Mouse (Mus musculus) CH12.LX (cell line): ENCODE results near the gene Pcdh7.

Source experiments
- BHLHE40 ChIP-seq: IDR thresholded peaks from 2 replicates; pipeline ENCODE4 v1.6.1; 2011; ENCODE audit warnings: mild to moderate bottlenecking, low read depth, low read length, improper control_type of control experiment
- CHD2 ChIP-seq: IDR thresholded peaks from 2 replicates; pipeline ENCODE4 v1.6.1; 2011; ENCODE audit warnings: low read length, improper control_type of control experiment
- CTCF ChIP-seq, 2 experiments: IDR thresholded peaks in 1 of 2; conservative IDR thresholded peaks in 1 of 2; 2 replicates each; pipeline ENCODE4 v1.5.1; 2011 to 2012; ENCODE audit warnings: low read depth in 2 of 2, low read length in 2 of 2, improper control_type of control experiment in 1 of 2, inconsistent platforms in 1 of 2, mild to moderate bottlenecking in 1 of 2, moderate library complexity in 1 of 2
- E2F4 ChIP-seq: IDR thresholded peaks from 2 replicates; pipeline ENCODE4 v1.6.1; 2011; ENCODE audit warnings: low read depth, low read length, improper control_type of control experiment; ENCODE audit not compliant: insufficient replicate concordance
- EP300 ChIP-seq: IDR thresholded peaks from 2 replicates; pipeline ENCODE4 v1.6.1; 2011; ENCODE audit warnings: low read length, improper control_type of control experiment
- MAX ChIP-seq: IDR thresholded peaks from 2 replicates; pipeline ENCODE4 v1.6.1; 2011; ENCODE audit warnings: low read length, improper control_type of control experiment
- MYC ChIP-seq: IDR thresholded peaks from 2 replicates; pipeline ENCODE4 v1.6.1; 2011; ENCODE audit warnings: low read depth, mild to moderate bottlenecking, improper control_type of control experiment, low read length
- POLR2A ChIP-seq: IDR thresholded peaks from 2 replicates; pipeline ENCODE4 v1.6.1; 2011; ENCODE audit warnings: low read depth, mild to moderate bottlenecking, improper control_type of control experiment, low read length
- POLR2AphosphoS2 ChIP-seq: IDR thresholded peaks from 2 replicates; pipeline ENCODE4 v1.6.1; 2011; ENCODE audit warnings: low read depth, low read length, improper control_type of control experiment
- RAD21 ChIP-seq: IDR thresholded peaks from 2 replicates; pipeline ENCODE4 v1.6.1; 2011; ENCODE audit warnings: low read depth, mild to moderate bottlenecking, low read length, improper control_type of control experiment, moderate library complexity
- TBP ChIP-seq: conservative IDR thresholded peaks from 2 replicates; pipeline ENCODE4 v1.6.1; 2011; ENCODE audit warnings: low read depth, low read length, improper control_type of control experiment
- ZKSCAN1 ChIP-seq: IDR thresholded peaks from 2 replicates; pipeline ENCODE4 v1.6.1; 2012; ENCODE audit warnings: low read depth, inconsistent platforms, low read length, improper control_type of control experiment, borderline replicate concordance

DNA sequence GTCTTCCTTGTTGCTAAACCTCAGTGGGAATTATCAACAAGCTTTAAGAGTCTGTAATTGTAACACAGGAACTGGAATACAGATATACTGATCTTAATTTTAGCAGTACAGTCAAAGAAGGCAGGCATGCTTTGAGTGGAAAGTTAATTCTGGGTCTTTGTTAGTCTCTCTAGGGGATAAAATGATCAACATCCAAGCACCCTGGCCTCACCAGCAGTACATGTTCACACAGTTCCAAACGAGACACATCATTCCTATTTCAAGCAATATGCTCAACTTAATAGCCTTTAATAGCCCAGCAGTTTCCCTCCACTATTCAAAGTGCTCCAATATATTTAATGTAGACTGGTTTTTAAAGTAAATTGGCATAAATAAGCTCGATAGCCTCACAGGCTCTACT, 275.8 kb downstream of the Pcdh7 start:
- TF ChIP-seq MAX, result no peak
- no peak for TF ChIP-seq CTCF (conservative IDR thresholded peaks at IDR 0.05 in 1 of 2, IDR thresholded peaks at IDR 0.05 in 1 of 2; ENCODE audit: low read depth in 2 of 2, low read length in 2 of 2)
- TF ChIP-seq EP300, result no peak
- no peak for TF ChIP-seq ZKSCAN1
- TF ChIP-seq TBP, result no peak
- no peak for TF ChIP-seq E2F4
- TF ChIP-seq POLR2AphosphoS2, result no peak
- no peak for TF ChIP-seq CHD2
- no peak for TF ChIP-seq RAD21
- no peak for TF ChIP-seq MYC
- no peak for TF ChIP-seq POLR2A
- no peak for TF ChIP-seq BHLHE40
